Comparison of ENCODE assay signal across 15 mouse cellular contexts in the genomic region with DNA sequence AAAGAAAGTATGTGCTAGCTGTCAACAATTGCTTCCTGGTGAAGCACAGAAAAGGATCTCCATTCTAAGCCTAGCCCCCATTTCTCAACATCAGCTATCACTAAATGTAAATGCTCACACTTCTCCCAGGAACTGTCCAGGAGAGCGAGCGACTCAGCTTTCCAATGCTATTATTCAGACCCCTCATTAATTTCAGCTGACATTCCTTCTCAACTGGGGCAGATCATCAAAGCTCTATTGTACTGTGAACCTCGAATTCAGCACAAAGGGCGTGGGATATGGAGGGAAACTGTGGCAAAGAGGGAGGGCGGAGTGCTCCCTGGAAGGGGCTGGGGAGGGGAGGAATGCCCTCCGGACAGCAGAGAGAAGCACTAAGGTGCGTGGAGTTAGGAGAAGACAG.
DNase-seq lines count a peak whose midpoint lies in the region; ATAC-seq and TF ChIP-seq lines count a peak whose summit lies in the region.
"Had no signal": no experiment of that assay in that cellular context is flagged by ENCODE, and none has a peak within 500 bp of the region (broad histone marks: within the 10 kb centered on the region; RNA-seq: fewer than 3 reads in every experiment).

No protein-coding gene starts in this region.

- peaks cover 6% of the 10 kb centered on the region; the same call in 1 of the 2 replicates for H3K4me1 ChIP-seq in forebrain, embryonic 14.5 days (ENCODE audit: control insufficient read depth, insufficient read depth, low read length)
- no peaks in the 10 kb centered on the region for H3K4me1 ChIP-seq in forebrain, postnatal 0 days (ENCODE audit: insufficient read depth)
- peaks cover 13% of the 10 kb centered on the region for H3K4me1 ChIP-seq in lung, embryonic 14.5 days (ENCODE audit: insufficient read depth)
- H3K4me1 ChIP-seq in lung, adult 2 months (ENCODE audit: control insufficient read depth, insufficient read depth, low read length) = peaks cover 14% of the 10 kb centered on the region
- no peaks in the 10 kb centered on the region for H3K4me1 ChIP-seq in hindbrain, embryonic 16.5 days (ENCODE audit: control insufficient read depth, insufficient read depth, low read depth, low read length)

- WGBS in forebrain, embryonic 14.5 days = 3% methylated on average over 7 of the region's 7 CpGs
- 13% methylated on average over 7 of the region's 7 CpGs for WGBS in forebrain, postnatal 0 days
- 32% methylated on average over 7 of the region's 7 CpGs for WGBS in lung, embryonic 14.5 days
- WGBS in lung, adult 2 months = 64% methylated on average over 7 of the region's 7 CpGs
- WGBS in hindbrain, embryonic 16.5 days = 18% methylated on average over 7 of the region's 7 CpGs

- H3K27me3 ChIP-seq in forebrain, embryonic 14.5 days (replicated peaks; ENCODE audit: control insufficient read depth, insufficient read depth, low read length) = no peaks in the 10 kb centered on the region
- H3K27me3 ChIP-seq in forebrain, postnatal 0 days (ENCODE audit: insufficient read depth, low read length) = no peaks in the 10 kb centered on the region
- H3K27me3 ChIP-seq in lung, embryonic 14.5 days (ENCODE audit: insufficient read depth, low read length) = no peaks in the 10 kb centered on the region
- H3K27me3 ChIP-seq in hindbrain, embryonic 16.5 days (replicated peaks; ENCODE audit: control insufficient read depth, insufficient read depth, low read length) = no peaks in the 10 kb centered on the region
- H3K27me3 ChIP-seq: lung, embryonic 15.5 days had no signal

- H3K9ac ChIP-seq in forebrain, embryonic 14.5 days (ENCODE audit: low read length) = no peak overlapping the region
- H3K9ac ChIP-seq in forebrain, postnatal 0 days = no peak overlapping the region
- H3K9ac ChIP-seq in lung, embryonic 14.5 days = no peak overlapping the region
- no peak overlapping the region for H3K9ac ChIP-seq in hindbrain, embryonic 16.5 days (ENCODE audit: low read depth, low read length)
- H3K9ac ChIP-seq: lung, embryonic 15.5 days had no signal

- no peak overlapping the region for H3K4me2 ChIP-seq in forebrain, embryonic 14.5 days (ENCODE audit: low read length)
- no peak overlapping the region for H3K4me2 ChIP-seq in forebrain, postnatal 0 days (ENCODE audit: low read depth)
- no peak overlapping the region for H3K4me2 ChIP-seq in lung, embryonic 14.5 days
- no peak overlapping the region for H3K4me2 ChIP-seq in hindbrain, embryonic 16.5 days (ENCODE audit: low read length)
- H3K4me2 ChIP-seq: lung, embryonic 15.5 days had no signal

- no peak overlapping the region for H3K27ac ChIP-seq in forebrain, embryonic 14.5 days (ENCODE audit: low read depth, low read length)
- no peak overlapping the region for H3K27ac ChIP-seq in forebrain, postnatal 0 days (ENCODE audit: low read depth, low read length)
- 0 out of 2 replicates have a peak overlapping the region, but pooled peaks have one; percentile 33 for H3K27ac ChIP-seq in lung, embryonic 14.5 days (ENCODE audit: low read depth)
- H3K27ac ChIP-seq in hindbrain, embryonic 16.5 days (ENCODE audit: low read depth, low read length) = no peak overlapping the region
- H3K27ac ChIP-seq: lung, embryonic 15.5 days had no signal

- DNase-seq in forebrain, embryonic 14.5 days (ENCODE audit: low spot score) = peak; percentile 51
- no peak for DNase-seq in forebrain, postnatal 0 days
- DNase-seq in lung, embryonic 14.5 days = peak; percentile 51
- no peak for DNase-seq in lung, adult 2 months
- peak; percentile 72 for DNase-seq in brain, embryonic 14.5 days (ENCODE audit: low read depth)
- no peak for DNase-seq in thymus, postnatal 4 days
- no peak for DNase-seq in MN1 (ENCODE audit: low spot score)
- DNase-seq: B cell, adult 2 months; cerebellum, adult 2 months; heart, adult 11 months; kidney, postnatal 36 days; thymus, adult 2 months had no signal

- no peak overlapping the region for H3K4me3 ChIP-seq in forebrain, embryonic 14.5 days (ENCODE audit: low read depth, low read length)
- H3K4me3 ChIP-seq in forebrain, postnatal 0 days (ENCODE audit: low read depth, low read length) = no peak overlapping the region
- no peak overlapping the region for H3K4me3 ChIP-seq in lung, embryonic 14.5 days (ENCODE audit: low read depth, low read length)
- no peak overlapping the region for H3K4me3 ChIP-seq in lung, adult 2 months (replicated peaks; ENCODE audit: extremely low read depth, low read depth, low read length)
- no peak overlapping the region for H3K4me3 ChIP-seq in hindbrain, embryonic 16.5 days (ENCODE audit: low read length)
- H3K4me3 ChIP-seq: lung, embryonic 15.5 days had no signal

- no peak for TF ChIP-seq POLR2A in lung, adult 2 months (IDR thresholded peaks at IDR 0.05; ENCODE audit: borderline replicate concordance, extremely low read depth, low read depth, low read length)
- no peak for TF ChIP-seq POLR2A in brain, embryonic 14.5 days (IDR thresholded peaks at IDR 0.05; ENCODE audit: borderline replicate concordance, extremely low read depth, insufficient read depth, insufficient read length, poor library complexity, severe bottlenecking)

- no peaks in the 10 kb centered on the region for H3K9me3 ChIP-seq in forebrain, embryonic 14.5 days (replicated peaks; ENCODE audit: control insufficient read depth, low read length)
- H3K9me3 ChIP-seq in forebrain, postnatal 0 days (ENCODE audit: low read length) = no peaks in the 10 kb centered on the region
- no peaks in the 10 kb centered on the region for H3K9me3 ChIP-seq in lung, embryonic 14.5 days (ENCODE audit: low read depth, low read length)
- no peaks in the 10 kb centered on the region for H3K9me3 ChIP-seq in hindbrain, embryonic 16.5 days (ENCODE audit: control insufficient read depth, low read length)
- H3K9me3 ChIP-seq: lung, embryonic 15.5 days had no signal

- ATAC-seq in forebrain, embryonic 14.5 days = peak; percentile 42; the same call in 1 of the 2 replicates
- ATAC-seq in forebrain, postnatal 0 days = no peak
- ATAC-seq in lung, embryonic 14.5 days (ENCODE audit: insufficient read depth) = no peak
- ATAC-seq in hindbrain, embryonic 16.5 days = peak; percentile 34; the same call in 1 of the 2 replicates
- ATAC-seq: inflammation-experienced regulatory T-cells, adult 6 months had no signal

- no peaks in the 10 kb centered on the region for H3K36me3 ChIP-seq in forebrain, embryonic 14.5 days (ENCODE audit: control insufficient read depth, insufficient read depth, low read length)
- no peaks in the 10 kb centered on the region for H3K36me3 ChIP-seq in forebrain, postnatal 0 days (ENCODE audit: insufficient read depth)
- H3K36me3 ChIP-seq in lung, embryonic 14.5 days (ENCODE audit: insufficient read depth) = no peaks in the 10 kb centered on the region
- H3K36me3 ChIP-seq in hindbrain, embryonic 16.5 days (ENCODE audit: control insufficient read depth, insufficient read depth, low read length) = no peaks in the 10 kb centered on the region
- H3K36me3 ChIP-seq: lung, embryonic 15.5 days had no signal

- no peak for TF ChIP-seq CTCF in forebrain, postnatal 0 days (IDR thresholded peaks at IDR 0.05; ENCODE audit: low read depth)
- no peak for TF ChIP-seq CTCF in lung, embryonic 14.5 days (IDR thresholded peaks at IDR 0.05; ENCODE audit: low read depth)
- TF ChIP-seq CTCF in lung, adult 2 months (IDR thresholded peaks at IDR 0.05; ENCODE audit: insufficient read depth, low read length) = no peak
- no peak for TF ChIP-seq CTCF in brain, embryonic 14.5 days (IDR thresholded peaks at IDR 0.05; ENCODE audit: borderline replicate concordance, extremely low read depth, insufficient read depth, insufficient read length)

Comparison
In these comparisons a context has a peak if more than half of its experiments do, and no peak if none do; other contexts are left out.
1. ATAC-seq: peak in forebrain, embryonic 14.5 days (single experiment) and hindbrain, embryonic 16.5 days (single experiment); none in forebrain, postnatal 0 days (single experiment) and lung, embryonic 14.5 days (single experiment).
2. DNase-seq: peak in forebrain, embryonic 14.5 days (single experiment), lung, embryonic 14.5 days (single experiment) and brain, embryonic 14.5 days (single experiment); none in forebrain, postnatal 0 days (single experiment), lung, adult 2 months (single experiment), thymus, postnatal 4 days (single experiment) and MN1 (single experiment).